Mouse (Mus musculus) thymus, postnatal 36 days (tissue): ENCODE results near the gene Nfkbie.
A peak's percentile ranks its signal among the peaks of the same experiment; 100 is the strongest.

ENCODE experiments used
- DNase-seq, 2 experiments: peaks; one replicate each; pipeline ENCODE4 v3.0.0; 2022; ENCODE audit warnings: mixed read lengths in 2 of 2

The Nfkbie gene

GRCm38 (mm10) chr17:45563655-45564530 is 8.4 kb downstream of the Nfkbie start, which contains the start of gene Slc35b2:
Gene Slc35b2, plus strand, starts transcription at chr17:45563874.
- peak; percentile 89 to 90 for DNase-seq

DNA sequence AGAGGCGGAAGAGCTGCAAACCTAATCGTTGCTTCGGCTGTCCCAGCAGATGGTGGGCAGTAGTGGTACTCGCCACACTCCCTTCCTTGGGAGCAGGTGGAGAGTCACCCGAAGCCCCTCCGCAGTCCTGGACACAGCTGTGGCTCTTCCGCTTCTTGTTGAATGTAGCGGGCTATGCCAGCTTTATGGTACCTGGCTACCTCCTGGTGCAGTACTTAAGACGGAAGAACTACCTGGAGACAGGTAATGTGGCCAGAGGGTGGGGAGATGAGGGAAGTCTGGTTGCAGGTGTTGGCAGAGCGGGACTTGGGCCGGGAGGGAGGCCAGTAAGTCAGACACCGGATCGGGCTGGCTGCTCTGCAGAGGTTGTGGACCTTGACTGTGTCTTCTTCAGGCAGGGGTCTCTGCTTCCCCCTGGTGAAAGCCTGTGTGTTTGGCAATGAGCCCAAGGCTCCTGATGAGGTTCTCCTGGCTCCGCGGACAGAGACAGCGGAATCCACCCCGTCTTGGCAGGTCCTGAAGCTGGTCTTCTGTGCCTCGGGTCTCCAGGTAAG is 9.1 kb downstream of the Nfkbie start:
- DNase-seq, result no peak

- no peak for DNase-seq
Observed at GRCm38 (mm10) chr17:45565103-45565502, 9.6 kb downstream of the Nfkbie start.

DNA sequence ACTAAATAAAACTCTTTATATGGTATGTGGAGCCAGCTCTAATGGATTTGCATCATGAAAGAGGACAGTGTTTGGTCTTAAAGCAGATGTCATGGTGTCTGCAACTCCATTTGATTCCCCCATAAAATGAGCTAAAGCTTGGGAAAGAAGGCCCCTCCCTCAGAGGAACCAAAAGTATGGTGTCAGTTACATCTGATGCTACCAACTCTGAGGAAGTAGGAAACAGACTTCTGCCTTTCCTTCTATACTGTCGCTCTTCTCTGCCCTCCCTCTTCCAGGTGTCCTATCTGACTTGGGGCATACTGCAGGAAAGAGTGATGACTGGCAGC is 10.5 kb downstream of the Nfkbie start:
- no peak for DNase-seq

DNA sequence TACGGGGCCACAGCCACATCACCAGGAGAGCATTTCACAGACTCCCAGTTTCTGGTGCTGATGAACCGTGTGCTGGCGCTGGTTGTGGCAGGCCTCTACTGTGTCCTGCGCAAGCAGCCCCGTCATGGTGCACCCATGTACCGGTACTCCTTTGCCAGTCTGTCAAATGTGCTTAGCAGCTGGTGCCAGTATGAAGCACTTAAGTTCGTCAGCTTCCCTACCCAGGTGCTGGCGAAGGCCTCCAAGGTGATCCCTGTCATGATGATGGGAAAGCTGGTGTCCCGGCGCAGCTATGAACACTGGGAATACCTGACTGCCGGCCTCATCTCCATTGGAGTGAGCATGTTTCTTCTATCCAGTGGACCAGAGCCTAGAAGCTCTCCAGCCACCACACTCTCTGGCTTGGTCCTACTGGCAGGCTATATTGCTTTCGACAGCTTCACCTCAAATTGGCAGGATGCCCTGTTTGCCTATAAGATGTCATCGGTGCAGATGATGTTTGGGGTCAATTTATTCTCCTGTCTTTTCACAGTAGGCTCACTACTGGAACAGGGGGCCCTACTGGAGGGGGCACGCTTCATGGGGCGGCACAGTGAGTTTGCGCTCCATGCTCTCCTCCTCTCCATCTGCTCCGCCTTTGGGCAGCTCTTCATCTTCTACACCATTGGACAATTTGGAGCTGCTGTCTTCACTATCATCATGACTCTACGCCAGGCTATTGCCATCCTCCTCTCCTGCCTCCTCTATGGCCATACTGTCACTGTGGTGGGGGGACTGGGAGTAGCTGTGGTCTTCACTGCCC is 11.1 kb downstream of the Nfkbie start:
- no peak for DNase-seq

DNA sequence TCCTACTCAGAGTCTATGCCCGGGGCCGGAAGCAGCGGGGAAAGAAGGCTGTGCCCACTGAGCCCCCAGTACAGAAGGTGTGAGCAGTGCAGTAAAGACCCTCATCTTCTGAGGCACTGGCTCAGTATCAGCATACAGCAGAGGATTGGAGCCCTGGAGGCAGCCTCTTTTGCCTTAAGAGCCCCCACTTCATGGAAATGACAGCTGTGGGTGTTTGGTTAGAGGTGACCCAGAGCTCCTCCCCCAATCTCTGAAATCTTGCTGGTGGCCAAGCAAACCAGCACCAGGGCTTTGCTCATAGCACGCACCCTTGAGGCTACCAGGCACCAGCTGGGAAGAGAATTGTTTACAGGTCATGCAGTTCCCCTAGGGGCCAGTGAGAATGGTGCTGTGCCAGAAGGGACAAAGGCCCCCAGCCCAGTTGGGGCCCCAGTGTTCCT is 11.7 kb downstream of the Nfkbie start:
- DNase-seq, result no peak

DNA sequence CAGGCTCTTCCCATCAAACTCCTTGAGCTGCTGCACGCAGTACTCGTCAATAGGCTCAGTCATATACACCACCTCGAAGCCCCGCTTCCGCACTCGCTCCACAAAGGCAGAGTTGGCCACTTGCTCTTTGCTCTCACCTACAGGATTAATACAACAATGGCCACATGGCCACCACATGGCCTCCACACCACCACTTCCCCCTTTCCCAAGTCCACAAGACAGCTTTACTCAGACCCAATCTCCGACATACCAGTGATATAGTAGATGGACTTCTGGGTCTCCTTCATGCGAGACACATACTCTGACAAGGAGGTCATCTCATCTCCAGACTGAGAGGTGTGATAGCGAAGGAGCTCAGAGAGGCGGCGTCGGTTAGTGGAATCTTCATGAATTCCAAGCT is 13.5 kb downstream of the Nfkbie start:
- no peak for DNase-seq

GRCm38 (mm10) chr17:45569999-45570398 is 14.5 kb downstream of the Nfkbie start:
- DNase-seq, result no peak

GRCm38 (mm10) chr17:45572103-45573086 is 16.9 kb downstream of the Nfkbie start:
- DNase-seq, result peak; percentile 73 to 83

DNA sequence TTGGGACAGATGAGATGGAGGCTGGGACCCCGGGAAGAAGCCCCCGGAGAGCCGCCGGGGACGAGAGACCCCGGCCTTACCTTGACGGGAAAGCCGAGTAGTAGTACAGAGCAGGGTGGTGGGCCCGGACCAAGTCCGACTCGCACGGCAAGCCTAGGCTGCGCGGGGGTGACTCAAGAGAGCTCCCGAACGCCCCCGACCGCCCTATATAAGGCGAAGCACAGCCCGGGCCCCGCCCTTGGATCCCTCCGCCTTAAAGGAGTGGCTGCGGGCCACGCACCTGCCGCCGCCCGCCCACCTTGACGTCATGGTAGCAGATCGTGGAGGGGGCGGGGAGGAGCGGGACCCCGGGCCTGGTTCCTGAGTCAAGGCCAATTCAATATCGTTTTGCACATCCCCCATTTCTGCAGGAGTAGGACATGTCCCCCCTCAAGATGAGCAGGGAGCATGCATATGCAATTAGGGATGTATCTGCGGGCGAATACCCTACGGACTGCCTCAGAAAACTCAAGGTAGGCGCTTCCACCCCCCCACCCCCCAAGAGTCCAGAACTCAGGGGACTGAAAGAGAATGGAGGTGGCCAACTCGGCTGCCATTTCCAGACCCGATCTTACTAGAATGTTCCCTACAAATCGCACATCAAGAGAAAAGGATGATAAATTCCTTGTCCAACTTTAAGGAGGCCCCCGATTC is 17.7 kb downstream of the Nfkbie start, which contains the start of gene Hsp90ab1:
TSS of gene Hsp90ab1 (minus strand) at position 185 of the 693 bp plus-strand sequence.
- peak; percentile 100 for DNase-seq

GRCm38 (mm10) chr17:45573780-45574123 is 18.2 kb downstream of the Nfkbie start:
- DNase-seq, result peak; percentile 99

DNA sequence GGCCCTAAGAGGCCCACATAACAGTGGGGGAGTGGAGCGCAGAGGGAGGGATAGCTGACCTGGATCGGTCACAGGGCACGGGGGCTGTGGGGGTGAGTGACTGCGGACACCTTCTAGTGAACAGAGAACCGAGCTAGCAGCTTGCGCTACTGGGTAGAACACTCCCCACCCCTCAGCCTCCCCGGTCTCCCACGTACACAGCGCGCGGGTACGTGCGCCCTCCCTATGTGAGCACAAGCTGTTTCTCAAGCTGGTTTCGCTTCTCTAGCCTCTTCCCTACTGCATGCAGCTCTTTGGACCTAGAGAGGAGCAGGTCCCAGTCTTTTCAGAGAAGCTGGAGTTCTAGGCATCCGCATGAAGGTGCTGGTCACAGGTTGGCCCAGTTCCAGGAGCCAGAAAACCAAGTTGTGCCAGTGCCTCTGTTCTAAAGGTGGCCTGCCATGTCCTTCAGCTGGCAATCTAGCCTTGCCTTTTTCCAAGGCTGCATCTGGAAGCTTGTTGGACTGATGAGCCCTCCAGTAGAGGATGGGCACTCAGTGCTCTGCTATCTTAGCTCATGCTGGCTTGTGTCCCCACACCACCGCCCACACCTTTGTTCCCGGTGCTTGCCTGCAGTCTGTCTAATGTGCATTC is 18.7 kb downstream of the Nfkbie start:
- DNase-seq, result peak; percentile 81 to 85

- no peak for DNase-seq
Observed at GRCm38 (mm10) chr17:45575123-45575897, 19.8 kb downstream of the Nfkbie start.

DNA sequence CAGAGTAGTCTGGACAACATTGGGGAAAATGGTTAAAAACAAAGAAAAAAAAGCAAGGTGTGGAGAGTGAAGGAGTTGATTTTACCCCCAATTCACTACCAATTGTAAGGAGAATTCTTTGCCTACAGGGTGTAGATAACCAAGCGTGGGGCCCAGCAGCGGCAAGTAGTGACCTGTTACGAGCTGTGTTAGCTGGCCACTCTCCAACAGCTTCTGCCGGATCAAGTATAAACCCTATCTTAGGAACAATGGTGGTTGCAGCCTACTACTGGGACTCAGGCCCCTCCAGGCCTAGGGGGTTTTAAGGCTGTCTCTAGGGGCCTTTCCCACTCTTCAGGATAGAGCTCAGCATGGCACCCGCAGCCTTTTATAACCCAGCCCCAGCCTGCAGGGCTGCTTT is 22.7 kb downstream of the Nfkbie start:
- no peak for DNase-seq

DNA sequence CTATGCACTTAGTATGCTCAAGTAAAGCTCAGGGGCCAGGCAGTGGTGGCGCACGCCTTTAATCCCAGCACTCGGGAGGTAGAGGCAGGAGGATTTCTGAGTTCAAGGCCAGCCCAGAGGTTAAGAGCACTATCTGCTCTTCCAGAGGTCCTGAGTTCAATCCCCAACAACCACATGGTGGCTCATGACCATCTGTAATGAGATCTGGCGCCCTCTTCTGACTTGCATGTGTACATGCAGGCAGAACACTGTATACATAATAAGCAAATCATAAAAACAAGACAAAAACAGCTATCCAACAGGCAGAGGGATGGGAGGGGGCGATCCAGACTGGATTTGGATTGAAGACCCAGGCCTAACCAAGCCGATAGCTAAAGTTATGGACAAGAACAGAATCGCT is 23.3 kb downstream of the Nfkbie start:
- peak in 1 of 2 experiments; percentile 28 for DNase-seq

DNA sequence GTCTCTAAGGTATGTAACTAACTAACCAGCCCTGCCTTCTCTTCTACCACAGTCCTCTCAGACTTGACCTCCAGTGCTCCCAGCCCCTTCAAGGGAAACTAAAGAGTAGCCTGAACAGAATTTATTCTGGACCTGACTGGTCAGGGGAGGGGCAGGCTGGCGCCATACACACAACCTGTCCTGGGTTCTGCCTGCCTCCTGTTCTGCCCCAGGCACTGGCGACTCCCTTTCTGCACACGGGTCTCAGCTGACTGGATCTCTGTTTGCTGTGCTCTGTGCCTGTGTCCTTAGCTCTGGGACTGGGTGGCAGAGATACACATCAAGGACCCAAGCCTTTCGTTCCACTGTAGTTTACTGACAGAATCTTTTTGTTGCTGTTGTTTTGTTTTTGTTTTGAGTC is 24.1 kb downstream of the Nfkbie start:
- peak in 1 of 2 experiments; percentile 6 for DNase-seq

GRCm38 (mm10) chr17:45580958-45581477 is 25.5 kb downstream of the Nfkbie start:
- DNase-seq, result peak in 1 of 2 experiments; percentile 16

- peak; percentile 68 to 70 for DNase-seq
Observed at GRCm38 (mm10) chr17:45581567-45581983, 26.1 kb downstream of the Nfkbie start.

GRCm38 (mm10) chr17:45582188-45582587 is 26.7 kb downstream of the Nfkbie start:
- DNase-seq, result peak in 1 of 2 experiments; percentile 5
